Mouse (Mus musculus) erythroblast, embryonic 14.5 days (primary cell): ENCODE data around the gene Ulk2.

Experiments used
- GATA1 ChIP-seq: IDR thresholded peaks from 2 replicates; pipeline ENCODE4 v1.6.1; 2012; ENCODE audit warnings: low read length, inconsistent platforms, mixed read lengths
- TAL1 ChIP-seq: IDR thresholded peaks from 3 replicates; pipeline ENCODE4 v1.6.1; 2012; ENCODE audit warnings: low read length, inconsistent platforms, mixed read lengths

- TF ChIP-seq TAL1 (no peak), GATA1 (no peak)
These were observed 46.2 kb downstream of the Ulk2 start for GRCm38 (mm10) chr11:61808551-61809117.
